Mouse (Mus musculus): ENCODE results near the gene Rnf44.

Gene Rnf44

GRCm38 (mm10) chr13:54686139-54687053 is 7.3 kb downstream of the Rnf44 start:
- DNase-seq: no peak

GRCm38 (mm10) chr13:54685174-54685573 is 8.5 kb downstream of the Rnf44 start:
- DNase-seq: no peak

GRCm38 (mm10) chr13:54684140-54684896 is 9.4 kb downstream of the Rnf44 start:
- no peak for DNase-seq

GRCm38 (mm10) chr13:54683301-54683700 is 10.4 kb downstream of the Rnf44 start:
- no peak for DNase-seq

- DNase-seq: no peak
These were observed 12.4 kb downstream of the Rnf44 start for GRCm38 (mm10) chr13:54681291-54681690.

- DNase-seq: no peak
These were observed 13.4 kb downstream of the Rnf44 start for GRCm38 (mm10) chr13:54680184-54680853.

GRCm38 (mm10) chr13:54678263-54678662 is 15.4 kb downstream of the Rnf44 start:
- DNase-seq: no peak

- no peak for DNase-seq
These were observed 17.7 kb downstream of the Rnf44 start for GRCm38 (mm10) chr13:54675895-54676590.

GRCm38 (mm10) chr13:54670491-54670890 is 23.2 kb downstream of the Rnf44 start:
- no peak for DNase-seq

GRCm38 (mm10) chr13:54665062-54665461 is 28.6 kb downstream of the Rnf44 start:
- DNase-seq: no peak

- no peak for DNase-seq
These were observed 29.2 kb downstream of the Rnf44 start for GRCm38 (mm10) chr13:54664509-54664908.

GRCm38 (mm10) chr13:54663999-54664398 is 29.7 kb downstream of the Rnf44 start:
- DNase-seq: no peak

- no peak for DNase-seq
These were observed 32.3 kb downstream of the Rnf44 start for GRCm38 (mm10) chr13:54661358-54661757.

GRCm38 (mm10) chr13:54660877-54661276 is 32.8 kb downstream of the Rnf44 start:
- DNase-seq: no peak

- no peak for DNase-seq
These were observed 43.2 kb downstream of the Rnf44 start for GRCm38 (mm10) chr13:54650461-54650860.

- DNase-seq: no peak
These were observed 58.7 kb downstream of the Rnf44 start for GRCm38 (mm10) chr13:54635011-54635410.

- no peak for DNase-seq
These were observed 60.9 kb downstream of the Rnf44 start for GRCm38 (mm10) chr13:54632731-54633277.
